ENCODE assay signal across 8 mouse cellular contexts in the genomic region with DNA sequence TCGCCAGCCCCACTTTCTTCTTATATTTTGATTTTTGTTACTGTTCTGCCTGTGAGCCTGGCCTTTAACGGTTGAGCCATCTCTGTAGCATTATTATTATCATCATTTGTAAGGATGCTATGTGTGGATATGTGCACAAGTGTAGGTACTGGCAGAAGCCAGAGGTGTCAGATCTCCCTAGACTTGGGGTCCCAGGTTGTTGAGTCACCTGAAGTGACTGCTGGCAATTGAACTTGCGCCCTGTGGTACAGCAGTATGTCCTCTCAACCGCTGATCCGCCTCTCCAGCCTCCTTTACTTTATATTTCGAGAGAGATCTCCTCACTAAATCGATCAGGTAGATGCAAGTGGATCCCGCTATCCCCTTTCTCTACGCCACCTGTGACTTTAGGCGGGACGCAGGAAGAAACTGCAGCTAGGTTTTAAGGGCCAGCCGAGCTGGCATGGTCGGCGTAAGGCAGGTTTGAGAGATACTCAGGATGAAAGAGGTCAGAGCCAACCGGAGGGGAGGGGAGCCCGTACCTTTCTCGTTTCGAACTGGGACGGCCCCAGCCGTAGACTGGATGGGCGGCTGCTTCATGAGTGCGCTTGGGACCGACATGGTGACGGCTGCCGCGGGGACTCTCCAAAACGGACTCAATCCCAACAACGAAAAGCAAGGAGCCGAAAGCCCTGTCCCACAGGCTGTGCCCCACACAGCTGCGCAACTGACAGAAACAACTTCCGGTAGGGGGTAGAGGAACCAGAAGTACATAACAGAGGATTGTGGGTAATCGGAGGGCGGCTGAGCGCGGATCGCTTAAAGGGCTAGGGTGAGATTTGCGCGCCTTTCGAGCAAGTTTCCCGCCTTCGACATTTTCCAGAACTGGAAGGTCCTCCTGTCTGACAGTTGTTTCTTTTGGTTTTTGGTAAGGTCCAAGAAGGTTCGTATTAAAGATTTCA. TPM values are rescaled to one million over a fixed set of nuclear protein-coding genes. Genes with fewer than 3 reads are reported as not detected.
DNase-seq lines count a peak whose midpoint lies in the region; ATAC-seq and TF ChIP-seq lines count a peak whose summit lies in the region.
"Not testable (repeated sequence)": the region's sequence is repeated elsewhere in the genome, so short reads cannot be mapped to it uniquely, and the experiment has no call there.

A gene (minus strand): TSS at position 724 of the 941 bp plus-strand sequence.
A gene (plus strand): TSS at position 782 of the 941 bp plus-strand sequence.

- peak; percentile 87 for ATAC-seq in embryonic facial prominence, embryonic 13.5 days (ENCODE audit: insufficient number of reproducible peaks, insufficient read depth, low FRiP score, low TSS enrichment, low read depth)
- ATAC-seq in limb, embryonic 13.5 days (ENCODE audit: low FRiP score, low read depth) = peak; percentile 96
- ATAC-seq in midbrain, embryonic 16.5 days = peak; percentile 96

- TF ChIP-seq EP300 in heart, adult 2 months (IDR thresholded peaks at IDR 0.05; ENCODE audit: insufficient read depth, low read depth, low read length) = peak; percentile 82; the same call in 1 of the 2 replicates

- not testable (repeated sequence) for H3K79me2 ChIP-seq in heart, adult 2 months (replicated peaks; ENCODE audit: control insufficient read depth, insufficient read depth, low read length)

- not testable (repeated sequence) for H3K9me3 ChIP-seq in embryonic facial prominence, embryonic 13.5 days; limb, embryonic 13.5 days; midbrain, embryonic 16.5 days (replicated peaks; ENCODE audit: control insufficient read depth, low read length, poor library complexity, severe bottlenecking)

- 5% methylated on average over 42 of the region's 42 CpGs for WGBS in embryonic facial prominence, embryonic 13.5 days
- WGBS in heart, adult 2 months = 4% methylated on average over 42 of the region's 42 CpGs
- WGBS in limb, embryonic 13.5 days = 5% methylated on average over 40 of the region's 42 CpGs
- 5% methylated on average over 37 of the region's 42 CpGs for WGBS in midbrain, embryonic 16.5 days

- peak; percentile 95 for TF ChIP-seq POLR2A in heart, adult 2 months (IDR thresholded peaks at IDR 0.05; ENCODE audit: insufficient read depth, low read depth, low read length)

- DNase-seq in 3134 (ENCODE audit: extremely low read depth, insufficient read length, low spot score) = peak; percentile 81
- peak; percentile 85 to 89 for DNase-seq in adrenal gland, postnatal 36 days
- peak; percentile 84 to 88 for DNase-seq in heart, adult 2 months
- peak; percentile 87 to 89 for DNase-seq in kidney, adult 8-10 months
- peak; percentile 81 to 88 for DNase-seq in spleen, postnatal 10 days (ENCODE audit: low spot score in 2 of 2)

- not testable (repeated sequence) for H3K27ac ChIP-seq in embryonic facial prominence, embryonic 13.5 days
- peak within 1 kb of the TSS; percentile 82 for H3K27ac ChIP-seq in heart, adult 2 months
- peak within 1 kb of the TSS; percentile 63 for H3K27ac ChIP-seq in limb, embryonic 13.5 days
- H3K27ac ChIP-seq in midbrain, embryonic 16.5 days (ENCODE audit: low read length) = peak within 1 kb of the TSS; percentile 38; the same call in 1 of the 2 replicates

- H3K27me3 ChIP-seq in embryonic facial prominence, embryonic 13.5 days; heart, adult 2 months (ENCODE audit: control insufficient read depth, insufficient read depth, low read length); limb, embryonic 13.5 days; midbrain, embryonic 16.5 days (ENCODE audit: control insufficient read depth, insufficient read depth, low read depth, low read length): not testable (repeated sequence)

- H3K4me2 ChIP-seq in embryonic facial prominence, embryonic 13.5 days = peak within 1 kb of the TSS; percentile 75
- H3K4me2 ChIP-seq in limb, embryonic 13.5 days (replicated peaks) = peak within 1 kb of the TSS; percentile 77
- H3K4me2 ChIP-seq in midbrain, embryonic 16.5 days (ENCODE audit: low read length) = peak within 1 kb of the TSS; percentile 72

- peak within 1 kb of the TSS; percentile 61 for H3K4me3 ChIP-seq in embryonic facial prominence, embryonic 13.5 days
- peak within 1 kb of the TSS; percentile 87 for H3K4me3 ChIP-seq in heart, adult 2 months
- peak within 1 kb of the TSS; percentile 60 for H3K4me3 ChIP-seq in limb, embryonic 13.5 days
- peak within 1 kb of the TSS; percentile 60 for H3K4me3 ChIP-seq in midbrain, embryonic 16.5 days (ENCODE audit: low read depth, low read length)

- H3K36me3 ChIP-seq in embryonic facial prominence, embryonic 13.5 days; heart, adult 2 months (ENCODE audit: control insufficient read depth, insufficient read depth, low read length); midbrain, embryonic 16.5 days (ENCODE audit: control insufficient read depth, insufficient read depth, low read length): not testable (repeated sequence)
- peaks cover 19% of the 10 kb centered on the region for H3K36me3 ChIP-seq in limb, embryonic 13.5 days

- intact Hi-C loops in heart, adult 2 months (cut with DNase I) = loop anchor here (5.0 kb wide), 1 partner anchor 49 kb away; a partner anchor contains a TSS

- TF ChIP-seq CTCF in heart, adult 2 months (IDR thresholded peaks at IDR 0.05) = peak; percentile 36

- peak within 1 kb of the TSS; percentile 76 for H3K9ac ChIP-seq in embryonic facial prominence, embryonic 13.5 days
- H3K9ac ChIP-seq in heart, adult 2 months (ENCODE audit: low read depth, low read length) = peak within 1 kb of the TSS; percentile 69
- peak within 1 kb of the TSS; percentile 74 for H3K9ac ChIP-seq in limb, embryonic 13.5 days
- peak within 1 kb of the TSS; percentile 69 for H3K9ac ChIP-seq in midbrain, embryonic 16.5 days (ENCODE audit: low read depth, low read length)

- peaks cover 18% of the 10 kb centered on the region for H3K4me1 ChIP-seq in embryonic facial prominence, embryonic 13.5 days
- not testable (repeated sequence) for H3K4me1 ChIP-seq in heart, adult 2 months (ENCODE audit: control insufficient read depth, insufficient read depth, low read length); midbrain, embryonic 16.5 days (ENCODE audit: control insufficient read depth, insufficient read depth, low read length)
- peaks cover 14% of the 10 kb centered on the region for H3K4me1 ChIP-seq in limb, embryonic 13.5 days

RNA-seq across cellular contexts. Expression of the first gene that starts in this region (rescaled TPM):
- 10 to 100 TPM; 32.0 to 33.1 TPM for total RNA-seq in adrenal gland, postnatal 36 days (2021)
- 31.4 and 39.4 TPM in 2 replicates for polyA plus RNA-seq in embryonic facial prominence, embryonic 13.5 days (2015; fragmentation: Nextera tagmentation; extraction: Ambion mirVana)
- 10 to 100 TPM; 30.5 to 33.1 TPM for total RNA-seq in heart, adult 2 months (2021)
- 5.0 and 10.9 TPM in 2 replicates for polyA plus RNA-seq in heart, adult 2 months (2012; rRNA removed)
- polyA plus RNA-seq in limb, embryonic 13.5 days (2015; fragmentation: Nextera tagmentation; extraction: Ambion mirVana) = 31.4 and 36.1 TPM in 2 replicates
- 29.7 and 32.2 TPM in 2 replicates for polyA plus RNA-seq in midbrain, embryonic 16.5 days (2015; fragmentation: Nextera tagmentation; extraction: Ambion mirVana)

RNA-seq across cellular contexts. Expression of the second gene that starts in this region (rescaled TPM):
- total RNA-seq in adrenal gland, postnatal 36 days (2021) = 1 to 10 TPM; 3.4 to 3.7 TPM
- 7.6 and 8.9 TPM in 2 replicates for polyA plus RNA-seq in embryonic facial prominence, embryonic 13.5 days (2015; fragmentation: Nextera tagmentation; extraction: Ambion mirVana)
- 1 to 10 TPM; 2.9 to 3.0 TPM for total RNA-seq in heart, adult 2 months (2021)
- 1.2 and 2.0 TPM in 2 replicates for polyA plus RNA-seq in heart, adult 2 months (2012; rRNA removed)
- polyA plus RNA-seq in limb, embryonic 13.5 days (2015; fragmentation: Nextera tagmentation; extraction: Ambion mirVana) = 7.3 and 8.2 TPM in 2 replicates
- 3.2 and 4.1 TPM in 2 replicates for polyA plus RNA-seq in midbrain, embryonic 16.5 days (2015; fragmentation: Nextera tagmentation; extraction: Ambion mirVana)
